Mouse (Mus musculus): ENCODE measurements around the gene Rab6b.

DNA sequence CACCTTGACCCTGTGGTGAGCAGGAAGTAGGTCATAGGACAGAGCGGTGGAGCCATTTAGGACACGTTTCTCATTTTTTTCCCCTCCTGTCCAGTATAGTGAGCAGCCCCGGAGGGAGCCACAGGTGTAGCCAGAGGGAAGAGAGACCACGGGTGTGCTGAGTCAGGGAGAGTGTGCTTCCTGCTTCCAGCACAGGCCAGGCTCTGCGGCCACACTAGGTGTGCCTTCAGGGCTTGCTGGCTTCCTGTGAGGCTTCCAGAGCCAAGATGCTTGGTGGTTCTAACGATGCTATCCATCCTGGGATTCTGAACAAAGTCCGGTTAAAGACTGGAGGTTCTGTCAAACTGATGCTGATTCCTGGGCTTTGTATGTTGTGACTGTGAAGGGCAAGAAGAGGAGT, 10.0 kb downstream of the Rab6b start:
- TF ChIP-seq ZC3H11A (IDR thresholded peaks at IDR 0.05; ENCODE audit: borderline replicate concordance, low read depth, low read length) (no peak), ZNF384 (IDR thresholded peaks at IDR 0.05; ENCODE audit: low read depth, low read length) (no peak), CHD2 (IDR thresholded peaks at IDR 0.05; ENCODE audit: low read depth, low read length) (no peak)

Measured in ES-E14 (cell line).